Mouse (Mus musculus): ENCODE results near the gene Pdlim5.

DNA sequence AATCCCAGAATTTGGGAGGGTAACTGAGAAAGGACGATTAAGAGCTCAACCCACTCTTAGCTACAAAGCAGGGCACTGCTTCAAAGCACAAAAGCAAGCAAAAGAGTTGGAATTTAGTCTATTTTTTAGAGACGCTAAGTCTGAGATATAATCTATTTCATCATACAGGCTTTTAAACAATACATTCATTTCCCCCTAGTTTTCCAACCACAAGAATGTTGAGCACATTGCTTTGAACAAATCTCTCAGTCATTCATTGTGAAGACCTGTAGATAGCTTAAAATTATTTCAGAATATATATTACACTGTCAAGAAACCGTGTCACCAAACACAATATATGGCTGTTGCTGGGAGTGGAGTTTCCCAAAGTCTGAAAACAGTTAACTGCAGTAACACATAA, 65.1 kb downstream of the Pdlim5 start:
- TF ChIP-seq CTCF (IDR thresholded peaks at IDR 0.05; ENCODE audit: borderline replicate concordance, insufficient read depth, low read length) (no peak), POLR2A (IDR thresholded peaks at IDR 0.05; ENCODE audit: low read depth, low read length) (no peak)

All from embryonic fibroblast, embryonic 13.5 days (primary cell).